Mouse (Mus musculus): ENCODE measurements around the gene Camk1g. TPM values are rescaled to one million over a fixed set of nuclear protein-coding genes. Genes with fewer than 3 reads are reported as not detected.

Camk1g gene
- polyA plus RNA-seq, 1 experiment = 6.5 TPM

DNA sequence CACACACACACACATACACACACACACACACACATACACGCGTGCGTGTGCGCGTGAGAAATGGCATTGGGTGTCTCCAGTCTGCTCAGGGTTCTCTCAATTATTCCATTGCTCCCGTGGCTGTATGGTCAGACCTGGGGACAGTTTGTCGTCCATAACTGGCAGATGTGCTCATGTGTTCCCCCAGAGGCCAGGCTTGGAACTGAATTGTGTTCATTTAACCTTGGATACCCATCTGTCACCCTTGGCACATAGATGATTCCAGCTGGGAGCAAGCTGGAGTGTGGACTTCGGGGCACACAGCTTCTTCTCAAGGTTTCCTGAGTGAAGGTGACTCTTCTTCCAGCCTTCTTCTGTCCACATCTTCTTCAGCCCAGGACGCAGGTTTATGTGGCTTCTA is 31.6 kb upstream of the Camk1g start:
- Histone ChIP-seq H3K4me1 (ENCODE audit: control insufficient read depth, insufficient read depth, low read length) (no peaks in the 10 kb centered on the region), H3K27me3 (ENCODE audit: control insufficient read depth, insufficient read depth, low read length) (no peaks in the 10 kb centered on the region), H3K36me3 (ENCODE audit: control insufficient read depth, insufficient read depth, low read length) (no peaks in the 10 kb centered on the region), H3K27ac (ENCODE audit: control insufficient read depth, insufficient read depth, low read depth, low read length) (no peak overlapping the region), H3K4me3 (ENCODE audit: control insufficient read depth, low read depth, low read length) (no peak overlapping the region)
- TF ChIP-seq CTCF (IDR thresholded peaks at IDR 0.05; ENCODE audit: control insufficient read depth, insufficient read depth, insufficient replicate concordance, low read depth, low read length) = no peak
- no peak for TF ChIP-seq POLR2A (IDR thresholded peaks at IDR 0.05; ENCODE audit: control insufficient read depth, low read depth, low read length)

- Histone ChIP-seq H3K36me3 (ENCODE audit: control insufficient read depth, insufficient read depth, low read length) (no peaks in the 10 kb centered on the region), H3K27me3 (ENCODE audit: control insufficient read depth, insufficient read depth, low read length) (no peaks in the 10 kb centered on the region), H3K4me3 (ENCODE audit: control insufficient read depth, low read depth, low read length) (no peak overlapping the region), H3K4me1 (ENCODE audit: control insufficient read depth, insufficient read depth, low read length) (no peaks in the 10 kb centered on the region; the same call in 1 of the 2 replicates), H3K27ac (ENCODE audit: control insufficient read depth, insufficient read depth, low read depth, low read length) (no peak overlapping the region)
- TF ChIP-seq POLR2A (IDR thresholded peaks at IDR 0.05; ENCODE audit: control insufficient read depth, low read depth, low read length) (no peak), CTCF (IDR thresholded peaks at IDR 0.05; ENCODE audit: control insufficient read depth, insufficient read depth, insufficient replicate concordance, low read depth, low read length) (no peak)
Measured at GRCm38 (mm10) chr1:193400348-193400747, 30.2 kb upstream of the Camk1g start.

DNA sequence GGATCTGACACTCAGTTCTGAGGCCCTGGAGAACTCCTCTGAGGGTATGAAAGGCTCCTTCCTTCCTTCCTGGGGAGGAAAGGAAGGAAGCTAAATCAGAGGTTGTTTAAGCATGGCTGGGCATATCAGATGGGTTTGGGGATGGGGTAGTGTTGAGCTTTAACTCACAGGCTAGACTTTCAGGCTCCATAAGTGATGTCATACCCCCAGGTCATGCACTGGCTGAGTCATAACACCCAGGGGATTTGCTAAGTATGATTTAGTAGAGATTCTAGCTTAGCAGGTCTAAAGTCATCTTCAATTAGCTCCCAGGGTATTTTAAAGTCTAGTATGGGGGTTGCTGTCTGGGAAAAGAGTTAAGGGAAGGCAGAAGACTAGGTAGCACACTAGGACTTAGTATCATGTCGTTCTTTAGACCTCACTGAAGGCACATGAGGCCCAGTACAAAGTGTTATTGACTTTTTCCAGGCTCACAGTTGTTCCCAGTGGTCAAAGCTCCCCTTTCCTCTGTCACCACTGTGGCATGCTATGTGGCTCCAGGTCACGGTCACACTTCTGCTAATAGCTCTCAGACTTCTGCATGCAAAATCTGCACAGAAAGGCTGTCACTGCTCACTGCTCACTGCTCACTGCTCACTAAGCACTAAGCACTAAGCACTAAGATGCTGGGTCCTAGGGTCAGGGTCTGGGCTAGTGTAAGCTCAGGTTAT is 28.8 kb upstream of the Camk1g start:
- Histone ChIP-seq H3K4me1 (ENCODE audit: control insufficient read depth, insufficient read depth, low read length) (no peaks in the 10 kb centered on the region; the same call in 1 of the 2 replicates), H3K27me3 (ENCODE audit: control insufficient read depth, insufficient read depth, low read length) (no peaks in the 10 kb centered on the region), H3K36me3 (ENCODE audit: control insufficient read depth, insufficient read depth, low read length) (no peaks in the 10 kb centered on the region), H3K4me3 (ENCODE audit: control insufficient read depth, low read depth, low read length) (no peak overlapping the region), H3K27ac (ENCODE audit: control insufficient read depth, insufficient read depth, low read depth, low read length) (no peak overlapping the region)
- TF ChIP-seq POLR2A (IDR thresholded peaks at IDR 0.05; ENCODE audit: control insufficient read depth, low read depth, low read length) = no peak
- TF ChIP-seq CTCF (IDR thresholded peaks at IDR 0.05; ENCODE audit: control insufficient read depth, insufficient read depth, insufficient replicate concordance, low read depth, low read length) = no peak

DNA sequence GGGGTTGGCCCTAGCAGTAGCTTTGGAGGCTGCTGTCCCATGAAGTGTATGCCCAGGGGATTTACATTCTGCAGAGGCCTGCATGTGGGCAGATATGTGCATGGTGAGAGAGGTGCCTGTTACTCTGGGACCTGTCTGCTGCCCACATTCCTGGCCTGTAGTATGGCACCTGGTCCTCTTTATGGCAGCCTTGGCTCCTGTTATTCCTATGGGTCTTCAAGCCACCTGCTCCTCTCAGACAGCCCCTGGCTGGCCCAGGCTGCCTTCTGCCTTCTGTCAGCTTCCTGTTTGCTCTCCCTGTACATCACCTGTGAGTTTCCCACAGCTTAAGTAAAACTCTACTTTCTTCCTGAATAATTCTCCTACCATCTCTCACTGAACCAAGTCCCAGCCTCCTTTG is 27.0 kb upstream of the Camk1g start:
- Histone ChIP-seq H3K27me3 (ENCODE audit: control insufficient read depth, insufficient read depth, low read length) (no peaks in the 10 kb centered on the region), H3K4me3 (ENCODE audit: control insufficient read depth, low read depth, low read length) (no peak overlapping the region), H3K4me1 (ENCODE audit: control insufficient read depth, insufficient read depth, low read length) (no peaks in the 10 kb centered on the region; the same call in 1 of the 2 replicates), H3K27ac (ENCODE audit: control insufficient read depth, insufficient read depth, low read depth, low read length) (no peak overlapping the region), H3K36me3 (ENCODE audit: control insufficient read depth, insufficient read depth, low read length) (no peaks in the 10 kb centered on the region)
- TF ChIP-seq CTCF (IDR thresholded peaks at IDR 0.05; ENCODE audit: control insufficient read depth, insufficient read depth, insufficient replicate concordance, low read depth, low read length) (no peak), POLR2A (IDR thresholded peaks at IDR 0.05; ENCODE audit: control insufficient read depth, low read depth, low read length) (no peak)

- no peak overlapping the region for H3K27ac ChIP-seq (ENCODE audit: control insufficient read depth, insufficient read depth, low read depth, low read length)
- H3K4me1 ChIP-seq (ENCODE audit: control insufficient read depth, insufficient read depth, low read length) = no peaks in the 10 kb centered on the region; the same call in 1 of the 2 replicates
- no peaks in the 10 kb centered on the region for H3K36me3 ChIP-seq (ENCODE audit: control insufficient read depth, insufficient read depth, low read length)
- no peak for TF ChIP-seq POLR2A (IDR thresholded peaks at IDR 0.05; ENCODE audit: control insufficient read depth, low read depth, low read length)
- no peak for TF ChIP-seq CTCF (IDR thresholded peaks at IDR 0.05; ENCODE audit: control insufficient read depth, insufficient read depth, insufficient replicate concordance, low read depth, low read length)
- H3K4me3 ChIP-seq (ENCODE audit: control insufficient read depth, low read depth, low read length) = no peak overlapping the region
- H3K27me3 ChIP-seq (ENCODE audit: control insufficient read depth, insufficient read depth, low read length) = no peaks in the 10 kb centered on the region
Measured at GRCm38 (mm10) chr1:193392266-193392665, 22.2 kb upstream of the Camk1g start.

DNA sequence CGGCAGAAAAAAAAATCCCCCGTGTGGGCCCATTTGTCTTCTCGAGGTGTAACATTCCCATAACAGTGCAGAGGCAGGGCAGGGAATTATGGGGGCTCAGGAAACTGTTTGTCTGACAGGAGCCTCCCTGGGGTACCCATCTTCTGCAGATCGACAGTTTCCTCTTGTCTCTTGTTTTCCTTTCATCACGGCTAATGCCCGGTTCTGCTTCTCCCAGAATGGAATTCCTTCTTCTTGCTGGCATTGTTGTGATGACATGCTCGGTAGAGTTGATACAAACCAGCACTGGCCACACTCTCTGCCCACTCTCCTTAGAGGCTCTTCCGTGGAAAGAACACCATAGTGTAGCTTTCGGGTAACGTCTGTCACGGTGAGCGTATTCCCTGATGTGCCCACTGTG is 19.9 kb upstream of the Camk1g start:
- Histone ChIP-seq H3K27ac (ENCODE audit: control insufficient read depth, insufficient read depth, low read depth, low read length) (no peak overlapping the region), H3K36me3 (ENCODE audit: control insufficient read depth, insufficient read depth, low read length) (no peaks in the 10 kb centered on the region), H3K4me3 (ENCODE audit: control insufficient read depth, low read depth, low read length) (no peak overlapping the region), H3K27me3 (ENCODE audit: control insufficient read depth, insufficient read depth, low read length) (no peaks in the 10 kb centered on the region), H3K4me1 (ENCODE audit: control insufficient read depth, insufficient read depth, low read length) (no peaks in the 10 kb centered on the region; the same call in 1 of the 2 replicates)
- no peak for TF ChIP-seq POLR2A (IDR thresholded peaks at IDR 0.05; ENCODE audit: control insufficient read depth, low read depth, low read length)
- TF ChIP-seq CTCF (IDR thresholded peaks at IDR 0.05; ENCODE audit: control insufficient read depth, insufficient read depth, insufficient replicate concordance, low read depth, low read length) = no peak

DNA sequence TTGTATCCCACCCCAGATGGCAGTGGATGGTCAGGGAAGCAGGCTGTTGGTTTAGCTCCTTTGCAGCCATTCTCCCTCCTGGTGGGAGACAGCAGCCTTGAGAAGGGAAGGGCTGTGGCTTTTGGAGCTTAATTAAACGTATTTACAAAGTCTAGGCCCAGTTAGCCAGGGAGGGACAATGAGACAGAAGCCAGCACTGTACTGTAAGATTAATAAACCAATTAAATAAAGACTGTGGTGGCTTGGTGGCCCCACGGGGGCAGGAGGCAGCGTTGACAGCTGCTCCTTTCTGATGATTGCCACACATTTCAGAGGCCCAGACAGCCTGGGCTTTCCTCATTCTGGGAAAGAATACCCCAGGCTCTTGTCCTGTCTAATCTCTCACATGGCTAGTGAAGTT is 19.4 kb upstream of the Camk1g start:
- H3K27me3 ChIP-seq (ENCODE audit: control insufficient read depth, insufficient read depth, low read length) = no peaks in the 10 kb centered on the region
- TF ChIP-seq POLR2A (IDR thresholded peaks at IDR 0.05; ENCODE audit: control insufficient read depth, low read depth, low read length) (no peak), CTCF (IDR thresholded peaks at IDR 0.05; ENCODE audit: control insufficient read depth, insufficient read depth, insufficient replicate concordance, low read depth, low read length) (no peak)
- no peaks in the 10 kb centered on the region for H3K36me3 ChIP-seq (ENCODE audit: control insufficient read depth, insufficient read depth, low read length)
- H3K27ac ChIP-seq (ENCODE audit: control insufficient read depth, insufficient read depth, low read depth, low read length) = no peak overlapping the region
- H3K4me3 ChIP-seq (ENCODE audit: control insufficient read depth, low read depth, low read length) = no peak overlapping the region
- no peaks in the 10 kb centered on the region for H3K4me1 ChIP-seq (ENCODE audit: control insufficient read depth, insufficient read depth, low read length)
